Mouse (Mus musculus): ENCODE measurements around the gene Prss29.
A peak's percentile ranks its signal among the peaks of the same experiment; 100 is the strongest.

The Prss29 gene

DNA sequence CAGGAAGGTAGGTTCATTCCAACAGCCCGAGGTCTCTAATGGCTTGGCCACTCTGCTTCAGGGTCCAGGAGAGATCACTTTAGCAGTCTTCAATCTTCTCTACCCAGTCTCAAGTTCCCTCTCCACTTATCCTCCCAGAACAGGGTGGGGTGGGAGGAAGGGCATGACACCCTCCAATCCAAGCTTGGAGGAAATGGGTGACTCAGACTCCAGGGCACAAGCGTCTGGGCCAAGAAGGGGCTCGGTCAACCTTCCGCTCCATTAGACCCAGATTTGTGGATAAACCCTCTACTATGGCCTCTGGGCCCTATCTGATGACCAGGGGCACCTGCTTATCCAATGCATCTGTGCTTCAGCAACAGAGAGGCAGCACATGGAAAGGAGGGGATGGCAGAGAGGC lies 27.0 kb downstream of the Prss29 start, which contains the start of gene Tpsab1:
Gene Tpsab1, minus strand, starts transcription at position 101 of the 400 bp plus-strand sequence.
- DNase-seq (ENCODE audit: low spot score): no peak

DNA sequence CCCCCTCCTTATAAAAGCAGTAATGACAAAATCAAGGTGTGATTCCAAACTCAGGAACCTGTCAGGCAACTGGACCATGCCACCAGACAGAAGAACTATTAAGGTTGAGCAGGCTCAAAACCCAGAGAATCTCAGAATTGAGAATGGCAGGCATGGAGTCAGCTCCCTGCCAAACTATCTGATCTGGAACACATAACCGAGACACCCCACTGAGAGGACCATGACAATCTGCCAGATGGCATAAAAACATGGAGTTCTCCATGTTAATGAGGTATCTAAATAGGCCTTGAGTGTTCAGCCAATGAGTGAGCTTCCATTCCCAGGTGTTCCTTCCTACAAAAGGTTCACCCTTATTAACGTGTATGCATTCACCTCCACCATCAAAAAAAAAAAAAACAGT lies 42.8 kb downstream of the Prss29 start:
- no peak for DNase-seq (ENCODE audit: low spot score)

DNA sequence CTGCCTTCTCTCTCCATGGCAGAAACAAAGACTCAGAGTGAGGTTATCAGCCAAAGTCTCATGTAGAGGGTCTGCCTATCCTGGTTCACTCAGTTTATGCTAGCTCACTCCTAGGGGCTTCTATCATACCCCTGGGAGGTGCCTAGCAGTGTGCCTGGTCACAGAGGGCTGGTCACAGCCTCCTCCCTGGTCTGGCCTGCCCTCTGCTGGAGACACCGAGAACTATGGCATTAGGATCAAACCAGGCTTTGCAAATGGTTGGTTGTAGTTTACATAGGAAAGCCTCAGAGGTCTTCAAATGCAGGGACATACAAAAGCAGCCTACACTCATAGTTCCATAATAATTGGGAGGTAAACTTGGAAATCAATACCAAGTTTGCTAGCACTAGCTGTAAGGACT lies 45.3 kb downstream of the Prss29 start:
- DNase-seq (ENCODE audit: low spot score): peak; percentile 54

DNA sequence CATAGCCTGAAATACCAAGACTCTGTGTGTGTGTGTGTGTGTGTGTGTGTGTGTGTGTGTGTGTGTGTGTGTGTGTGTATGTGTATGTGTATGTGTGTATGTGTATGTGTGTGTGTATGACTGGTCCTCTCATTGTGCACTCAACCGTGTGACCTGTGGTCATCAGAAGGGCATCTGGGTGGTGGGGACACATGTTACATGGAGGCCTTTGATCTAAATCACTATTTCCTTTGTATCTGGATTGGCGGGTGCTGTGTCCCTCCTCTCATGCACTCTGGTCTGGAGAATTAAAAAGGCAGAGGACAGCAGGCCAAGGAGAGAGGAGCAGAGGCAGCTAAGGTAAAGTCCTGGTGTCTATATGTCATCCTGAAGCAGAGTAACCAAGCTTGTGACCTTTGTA lies 47.6 kb downstream of the Prss29 start, which contains the start of gene Tpsb2:
Gene Tpsb2, plus strand, starts transcription at position 301 of the 400 bp plus-strand sequence.
- DNase-seq (ENCODE audit: low spot score): no peak

DNA sequence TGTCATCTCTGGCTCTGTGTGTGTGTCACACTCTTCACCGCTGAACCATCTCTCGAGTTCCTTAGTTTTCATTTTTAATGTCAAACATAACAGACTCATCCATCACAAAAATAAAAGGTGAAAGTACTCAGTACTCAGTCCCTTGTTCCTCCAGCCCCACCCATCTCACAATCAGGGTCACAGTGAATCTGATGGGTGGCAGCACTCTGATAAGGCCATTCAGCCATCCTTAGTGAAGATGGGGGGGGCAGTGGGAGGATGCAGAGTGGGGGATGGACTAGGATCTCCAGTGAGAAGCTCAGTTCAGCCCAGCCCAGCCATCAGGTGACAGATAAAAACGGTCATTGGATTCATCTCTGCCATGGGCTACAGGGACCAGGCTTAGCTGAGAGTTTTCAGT lies 50.5 kb downstream of the Prss29 start, which contains the start of gene Tpsg1:
Gene Tpsg1, plus strand, starts transcription at position 301 of the 400 bp plus-strand sequence.
- DNase-seq (ENCODE audit: low spot score): no peak
